8 mouse cellular contexts compared by ENCODE assay signal in genomic region chr1:164899506-164899905, GRCm38 (mm10). TPM values are rescaled to one million over a fixed set of nuclear protein-coding genes. Genes with fewer than 3 reads are reported as not detected.
DNase-seq lines count a peak whose midpoint lies in the region; ATAC-seq and TF ChIP-seq lines count a peak whose summit lies in the region.

No protein-coding gene starts in this region.

- H3K4me3 ChIP-seq in embryonic facial prominence, embryonic 13.5 days, result peak overlapping the region; percentile 54
- H3K4me3 ChIP-seq in limb, embryonic 10.5 days, result peak overlapping the region; percentile 58
- peak overlapping the region; percentile 44 for H3K4me3 ChIP-seq in midbrain, postnatal 0 days (ENCODE audit: low read depth, low read length)

- ATAC-seq in embryonic facial prominence, embryonic 13.5 days (ENCODE audit: insufficient number of reproducible peaks, insufficient read depth, low FRiP score, low TSS enrichment, low read depth), result no peak
- no peak for ATAC-seq in midbrain, postnatal 0 days (ENCODE audit: low FRiP score)

- H3K36me3 ChIP-seq in embryonic facial prominence, embryonic 13.5 days, result no peaks in the 10 kb centered on the region
- no peaks in the 10 kb centered on the region for H3K36me3 ChIP-seq in limb, embryonic 10.5 days
- no peaks in the 10 kb centered on the region for H3K36me3 ChIP-seq in midbrain, postnatal 0 days (ENCODE audit: insufficient read depth, low read length)

- H3K4me2 ChIP-seq in embryonic facial prominence, embryonic 13.5 days, result peak overlapping the region; percentile 84
- H3K4me2 ChIP-seq in midbrain, postnatal 0 days (ENCODE audit: low read depth, low read length, poor library complexity, severe bottlenecking), result peak overlapping the region; percentile 73

- H3K4me1 ChIP-seq in embryonic facial prominence, embryonic 13.5 days, result peaks cover 22% of the 10 kb centered on the region
- no peaks in the 10 kb centered on the region; the same call in 1 of the 2 replicates for H3K4me1 ChIP-seq in limb, embryonic 10.5 days
- peaks cover 4% of the 10 kb centered on the region; the same call in 1 of the 2 replicates for H3K4me1 ChIP-seq in midbrain, postnatal 0 days (ENCODE audit: insufficient read depth, low read length)

- H3K27ac ChIP-seq in embryonic facial prominence, embryonic 13.5 days, result no peak overlapping the region
- H3K27ac ChIP-seq in limb, embryonic 10.5 days, result no peak overlapping the region
- H3K27ac ChIP-seq in midbrain, postnatal 0 days (ENCODE audit: low read depth, low read length), result peak overlapping the region; percentile 87

- WGBS in embryonic facial prominence, embryonic 13.5 days, result 23% methylated on average over 7 of the region's 7 CpGs
- WGBS in limb, embryonic 10.5 days, result 35% methylated on average over 7 of the region's 7 CpGs
- 22% methylated on average over 7 of the region's 7 CpGs for WGBS in midbrain, postnatal 0 days

- H3K27me3 ChIP-seq in embryonic facial prominence, embryonic 13.5 days, result peaks cover 7% of the 10 kb centered on the region; the same call in 1 of the 2 replicates
- H3K27me3 ChIP-seq in limb, embryonic 10.5 days (ENCODE audit: low read depth, poor library complexity, severe bottlenecking), result peaks cover 14% of the 10 kb centered on the region; the same call in 1 of the 2 replicates
- H3K27me3 ChIP-seq in midbrain, postnatal 0 days (ENCODE audit: insufficient read depth, low read length), result no peaks in the 10 kb centered on the region

- no peaks in the 10 kb centered on the region for H3K9me3 ChIP-seq in embryonic facial prominence, embryonic 13.5 days
- no peaks in the 10 kb centered on the region for H3K9me3 ChIP-seq in limb, embryonic 10.5 days (replicated peaks)
- no peaks in the 10 kb centered on the region for H3K9me3 ChIP-seq in midbrain, postnatal 0 days (ENCODE audit: low read length)

- H3K9ac ChIP-seq in embryonic facial prominence, embryonic 13.5 days, result no peak overlapping the region
- peak overlapping the region; percentile 87 for H3K9ac ChIP-seq in midbrain, postnatal 0 days (replicated peaks; ENCODE audit: low read length, poor library complexity, severe bottlenecking)

- no peak for TF ChIP-seq CTCF in midbrain, postnatal 0 days (IDR thresholded peaks at IDR 0.05)

- peak; percentile 54 for DNase-seq in adrenal gland, adult 2 months
- DNase-seq in adrenal gland, adult 18-20 months (ENCODE audit: low spot score in 2 of 2), result no peak
- peak; percentile 27 for DNase-seq in heart, postnatal 4 days
- no peak for DNase-seq in limb, embryonic 10.5 days (ENCODE audit: low spot score)
- peak; percentile 21 for DNase-seq in midbrain, postnatal 0 days (ENCODE audit: low spot score)
- no peak for DNase-seq in left cerebral cortex, adult 8-10 months (ENCODE audit: low spot score in 2 of 2)
- DNase-seq in embryo, embryonic 11 days, result no peak

RNA-seq across cellular contexts. Expression of gene Xcl1, which starts 35.8 kb away (rescaled TPM):
- total RNA-seq in adrenal gland, adult 2 months (2021), result under 1 TPM in 1 of 2 experiments, not detected in 1; 0.83 TPM
- polyA plus RNA-seq in adrenal gland, adult 2 months (2012; rRNA removed), result not detected in 2 replicates
- not detected for total RNA-seq in adrenal gland, adult 18-20 months (2021)
- not detected in 2 replicates for polyA plus RNA-seq in embryonic facial prominence, embryonic 13.5 days (2015; fragmentation: Nextera tagmentation; extraction: Ambion mirVana)
- not detected for total RNA-seq in heart, postnatal 4 days (2021)
- polyA plus RNA-seq in limb, embryonic 10.5 days (2016; fragmentation: Nextera tagmentation; extraction: Ambion mirVana), result not detected in 2 replicates
- not detected in 2 replicates for total RNA-seq in midbrain, postnatal 0 days (2014; rRNA removed)
- not detected in 2 replicates for polyA plus RNA-seq in midbrain, postnatal 0 days (2015; fragmentation: Nextera tagmentation; extraction: Ambion mirVana)
- not detected for total RNA-seq in left cerebral cortex, adult 8-10 months (2022)

Comparison
In these comparisons a context has a peak if more than half of its experiments do, and no peak if none do; other contexts are left out.
1. DNase-seq: peak in adrenal gland, adult 2 months (single experiment), heart, postnatal 4 days (single experiment) and midbrain, postnatal 0 days (single experiment); none in adrenal gland, adult 18-20 months (0 of 2), limb, embryonic 10.5 days (single experiment), left cerebral cortex, adult 8-10 months (0 of 2) and embryo, embryonic 11 days (single experiment).
2. Peak in every context shown above with its lines, with median percentiles within 50 percentile points of each other: H3K4me3 ChIP-seq.